Mouse (Mus musculus): ENCODE measurements around the gene Birc6. TPM values are rescaled to one million over a fixed set of nuclear protein-coding genes. Genes with fewer than 3 reads are reported as not detected.

The Birc6 gene
- polyA plus RNA-seq (2017; shearing (Covaris generic)): 100 to 1,000 TPM; 156 to 252 TPM

- peak; percentile 85 for ATAC-seq
Observed at GRCm38 (mm10) chr17:74527729-74528607, at the start of gene Birc6. Birc6 (plus strand) TSS chr17:74528295.

- ATAC-seq: no peak
Observed at GRCm38 (mm10) chr17:74480361-74481069, 47.6 kb upstream of the Birc6 start.

- ATAC-seq: peak; percentile 100
Observed at GRCm38 (mm10) chr17:74489024-74489900, 38.8 kb upstream of the Birc6 start, which contains the start of gene Yipf4. Yipf4 (plus strand) TSS chr17:74489493.

- no peak for ATAC-seq
Observed at GRCm38 (mm10) chr17:74489901-74490220, 38.2 kb upstream of the Birc6 start.

- no peak for ATAC-seq
Observed at GRCm38 (mm10) chr17:74491565-74491964, 36.5 kb upstream of the Birc6 start.

GRCm38 (mm10) chr17:74500204-74500603, 27.9 kb upstream of the Birc6 start:
- no peak for ATAC-seq

- ATAC-seq: peak; percentile 37
Observed at GRCm38 (mm10) chr17:74501085-74501484, 27.0 kb upstream of the Birc6 start.

GRCm38 (mm10) chr17:74507934-74508333, 20.2 kb upstream of the Birc6 start:
- ATAC-seq: no peak

GRCm38 (mm10) chr17:74508600-74508999, 19.5 kb upstream of the Birc6 start:
- ATAC-seq: no peak

GRCm38 (mm10) chr17:74512308-74512707, 15.8 kb upstream of the Birc6 start:
- no peak for ATAC-seq

GRCm38 (mm10) chr17:74522797-74523723, 5.0 kb upstream of the Birc6 start:
- no peak for ATAC-seq

GRCm38 (mm10) chr17:74526117-74526516, 2.0 kb upstream of the Birc6 start:
- ATAC-seq: no peak

GRCm38 (mm10) chr17:74526806-74527653, 1.1 kb upstream of the Birc6 start:
- ATAC-seq: no peak

GRCm38 (mm10) chr17:74528648-74529532, 795 bp downstream of the Birc6 start:
- peak; percentile 16 for ATAC-seq

GRCm38 (mm10) chr17:74529533-74529824, 1.4 kb downstream of the Birc6 start:
- ATAC-seq: no peak

GRCm38 (mm10) chr17:74534971-74535370, 6.9 kb downstream of the Birc6 start:
- no peak for ATAC-seq

GRCm38 (mm10) chr17:74537526-74537925, 9.4 kb downstream of the Birc6 start:
- ATAC-seq: no peak

- ATAC-seq: no peak
Observed at GRCm38 (mm10) chr17:74543615-74544014, 15.5 kb downstream of the Birc6 start.

- ATAC-seq: no peak
Observed at GRCm38 (mm10) chr17:74554118-74554517, 26.0 kb downstream of the Birc6 start.

GRCm38 (mm10) chr17:74559891-74560290, 31.8 kb downstream of the Birc6 start:
- ATAC-seq: no peak

Data from CD4-positive, CD25-positive, alpha-beta regulatory T cell, adult 4 months (primary cell).